Mouse (Mus musculus) lung, embryonic 15.5 days (tissue): ENCODE results near the gene Abcf2. TPM values are rescaled to one million over a fixed set of nuclear protein-coding genes. Genes with fewer than 3 reads are reported as not detected.

ENCODE experiments used
- ATAC-seq: fragments of 200-750 bp; cut with Nextera tagmentation; 2 replicates; pipeline ENCODE4 v1.8.0; 2017; ENCODE audit warnings: moderate number of reproducible peaks, borderline replicate concordance; ENCODE audit not compliant: low FRiP score, low TSS enrichment; ENCODE audit errors: extremely low read depth
- H3K27ac ChIP-seq: fragments of 300-500 bp; sonication (generic); 2 replicates; pipeline ENCODE4 v1.5.1; 2015; ENCODE audit warnings: moderate library complexity, mild to moderate bottlenecking, inconsistent platforms
- H3K27me3 ChIP-seq: fragments of 300-500 bp; sonication (generic); 2 replicates; pipeline ENCODE4 v1.6.1; 2015; ENCODE audit warnings: inconsistent platforms
- H3K36me3 ChIP-seq: fragments of 300-500 bp; sonication (generic); 2 replicates; pipeline ENCODE4 v1.6.1; 2015; ENCODE audit warnings: inconsistent platforms
- H3K4me1 ChIP-seq: fragments of 300-500 bp; sonication (generic); 2 replicates; pipeline ENCODE4 v1.6.1; 2015; ENCODE audit warnings: inconsistent platforms
- H3K4me2 ChIP-seq: fragments of 300-500 bp; sonication (generic); 2 replicates; pipeline ENCODE4 v1.6.1; 2015; ENCODE audit warnings: inconsistent platforms, mild to moderate bottlenecking, moderate library complexity
- H3K4me3 ChIP-seq: fragments of 300-500 bp; sonication (generic); 2 replicates; pipeline ENCODE4 v1.5.1; 2015; ENCODE audit warnings: mild to moderate bottlenecking, inconsistent platforms
- H3K9ac ChIP-seq: fragments of 300-500 bp; sonication (generic); 2 replicates; pipeline ENCODE4 v1.6.1; 2015; ENCODE audit warnings: inconsistent platforms
- H3K9me3 ChIP-seq: fragments of 300-500 bp; sonication (generic); 2 replicates; pipeline ENCODE4 v1.6.1; 2016; ENCODE audit warnings: inconsistent platforms
- WGBS: fragments of 180-500 bp; shearing (Covaris S2); methylation state at CpG from one replicate; pipeline ENCODE4 v1.1.7; 2015; 5-methylcytosine and 5-hydroxymethylcytosine counted together
- polyA plus RNA-seq: library from polyadenylated mRNA; unstranded; fragments of >200 nt; fragmentation: Nextera tagmentation; extraction: Ambion mirVana; gene quantifications from 2 replicates; pipeline ENCODE4 v1.2.1, GENCODE M21; 2015

Abcf2 gene
- polyA plus RNA-seq, 1 experiment from 2014 or later: 110 TPM

- H3K4me2 ChIP-seq: peak overlapping the region; percentile 87
- no peaks in the 10 kb centered on the region for H3K9me3 ChIP-seq
- peak overlapping the region; percentile 98 for H3K27ac ChIP-seq
- H3K4me1 ChIP-seq: peaks cover 73% of the 10 kb centered on the region
- H3K36me3 ChIP-seq: no peaks in the 10 kb centered on the region
- no peak for ATAC-seq
- peaks cover 11% of the 10 kb centered on the region; the same call in 1 of the 2 replicates for H3K27me3 ChIP-seq
- H3K9ac ChIP-seq: peak overlapping the region; percentile 88
- 1% methylated on average over 33 of the region's 33 CpGs for WGBS
- peak overlapping the region; percentile 76 for H3K4me3 ChIP-seq
Measured at GRCm38 (mm10) chr5:24601071-24601835, 24.0 kb upstream of the Abcf2 start.

GRCm38 (mm10) chr5:24600236-24600635 lies 23.0 kb upstream of the Abcf2 start:
- peaks cover 63% of the 10 kb centered on the region for H3K4me1 ChIP-seq
- peak overlapping the region; percentile 76; the same call in 1 of the 2 replicates for H3K4me3 ChIP-seq
- no peak overlapping the region for H3K9ac ChIP-seq
- 71% methylated on average over 2 of the region's 2 CpGs for WGBS
- 0 out of 2 replicates have a peak, but pooled peaks cover 7% of the 10 kb centered on the region for H3K36me3 ChIP-seq
- peaks cover 11% of the 10 kb centered on the region; the same call in 1 of the 2 replicates for H3K27me3 ChIP-seq
- no peak overlapping the region for H3K27ac ChIP-seq
- ATAC-seq: no peak
- H3K9me3 ChIP-seq: no peaks in the 10 kb centered on the region
- peak overlapping the region; percentile 87 for H3K4me2 ChIP-seq

GRCm38 (mm10) chr5:24599137-24599536 lies 21.9 kb upstream of the Abcf2 start:
- 17% methylated on average over 8 of the region's 8 CpGs for WGBS
- H3K36me3 ChIP-seq: peaks cover 16% of the 10 kb centered on the region; the same call in 1 of the 2 replicates
- H3K4me1 ChIP-seq: peaks cover 58% of the 10 kb centered on the region
- no peaks in the 10 kb centered on the region for H3K9me3 ChIP-seq
- H3K4me2 ChIP-seq: peak overlapping the region; percentile 96
- peaks cover 11% of the 10 kb centered on the region; the same call in 1 of the 2 replicates for H3K27me3 ChIP-seq
- H3K27ac ChIP-seq: no peak overlapping the region
- no peak overlapping the region for H3K9ac ChIP-seq
- H3K4me3 ChIP-seq: peak overlapping the region; percentile 50
- no peak for ATAC-seq

- Histone ChIP-seq H3K4me2 (peak overlapping the region; percentile 96), H3K9me3 (no peaks in the 10 kb centered on the region), H3K4me1 (peaks cover 53% of the 10 kb centered on the region), H3K36me3 (peaks cover 21% of the 10 kb centered on the region), H3K27me3 (peaks cover 11% of the 10 kb centered on the region; the same call in 1 of the 2 replicates), H3K9ac (peak overlapping the region; percentile 49), H3K4me3 (peak overlapping the region; percentile 50), H3K27ac (peak overlapping the region; percentile 29; the same call in 1 of the 2 replicates)
- ATAC-seq: no peak
- 2% methylated on average over 40 of the region's 41 CpGs for WGBS
Measured at GRCm38 (mm10) chr5:24598570-24599006, 21.3 kb upstream of the Abcf2 start.

- Histone ChIP-seq H3K4me1 (peaks cover 47% of the 10 kb centered on the region), H3K27ac (peak overlapping the region; percentile 29; the same call in 1 of the 2 replicates), H3K36me3 (peaks cover 26% of the 10 kb centered on the region), H3K27me3 (peaks cover 11% of the 10 kb centered on the region; the same call in 1 of the 2 replicates), H3K4me3 (peak overlapping the region; percentile 50), H3K9me3 (no peaks in the 10 kb centered on the region), H3K4me2 (peak overlapping the region; percentile 96), H3K9ac (peak overlapping the region; percentile 49)
- WGBS: 28% methylated on average over 15 of the region's 15 CpGs
- no peak for ATAC-seq
Measured at GRCm38 (mm10) chr5:24597901-24598569, 20.8 kb upstream of the Abcf2 start.

- Histone ChIP-seq H3K4me1 (peaks cover 41% of the 10 kb centered on the region), H3K9me3 (no peaks in the 10 kb centered on the region), H3K27me3 (peaks cover 11% of the 10 kb centered on the region; the same call in 1 of the 2 replicates), H3K4me3 (no peak overlapping the region), H3K4me2 (no peak overlapping the region), H3K9ac (no peak overlapping the region), H3K36me3 (peaks cover 34% of the 10 kb centered on the region), H3K27ac (no peak overlapping the region)
- 67% methylated on average over 2 of the region's 2 CpGs for WGBS
- peak; percentile 23; the same call in 1 of the 2 replicates for ATAC-seq
Measured at GRCm38 (mm10) chr5:24597221-24597728, 20.0 kb upstream of the Abcf2 start.

- H3K36me3 ChIP-seq: peaks cover 40% of the 10 kb centered on the region
- peaks cover 47% of the 10 kb centered on the region for H3K4me1 ChIP-seq
- no peak overlapping the region; the same call in 1 of the 2 replicates for H3K4me2 ChIP-seq
- no peak overlapping the region for H3K4me3 ChIP-seq
- ATAC-seq: no peak
- H3K27ac ChIP-seq: no peak overlapping the region
- no peak overlapping the region for H3K9ac ChIP-seq
- peaks cover 11% of the 10 kb centered on the region; the same call in 1 of the 2 replicates for H3K27me3 ChIP-seq
- H3K9me3 ChIP-seq: no peaks in the 10 kb centered on the region
- 35% methylated on average over 11 of the region's 11 CpGs for WGBS
Measured at GRCm38 (mm10) chr5:24596519-24597171, 19.4 kb upstream of the Abcf2 start.

GRCm38 (mm10) chr5:24595786-24596380 lies 18.6 kb upstream of the Abcf2 start:
- H3K9me3 ChIP-seq: no peaks in the 10 kb centered on the region
- no peak for ATAC-seq
- H3K36me3 ChIP-seq: peaks cover 48% of the 10 kb centered on the region
- 70% methylated on average over 14 of the region's 14 CpGs for WGBS
- H3K4me3 ChIP-seq: no peak overlapping the region
- no peak overlapping the region for H3K4me2 ChIP-seq
- H3K4me1 ChIP-seq: peaks cover 48% of the 10 kb centered on the region
- no peak overlapping the region for H3K27ac ChIP-seq
- peaks cover 11% of the 10 kb centered on the region; the same call in 1 of the 2 replicates for H3K27me3 ChIP-seq
- no peak overlapping the region for H3K9ac ChIP-seq

- ATAC-seq: no peak
- peaks cover 7% of the 10 kb centered on the region; the same call in 1 of the 2 replicates for H3K27me3 ChIP-seq
Measured at GRCm38 (mm10) chr5:24595261-24595660, 18.0 kb upstream of the Abcf2 start.

GRCm38 (mm10) chr5:24594346-24594745 lies 17.1 kb upstream of the Abcf2 start:
- no peak overlapping the region for H3K9ac ChIP-seq
- H3K36me3 ChIP-seq: peaks cover 57% of the 10 kb centered on the region
- no peak overlapping the region for H3K4me3 ChIP-seq
- 85% methylated on average over 5 of the region's 5 CpGs for WGBS
- no peak for ATAC-seq
- peaks cover 7% of the 10 kb centered on the region; the same call in 1 of the 2 replicates for H3K27me3 ChIP-seq
- H3K27ac ChIP-seq: no peak overlapping the region
- no peaks in the 10 kb centered on the region for H3K9me3 ChIP-seq
- peaks cover 40% of the 10 kb centered on the region for H3K4me1 ChIP-seq
- no peak overlapping the region for H3K4me2 ChIP-seq

More at GRCm38 (mm10) chr5:24595261-24595660, 18.0 kb upstream of the Abcf2 start:
- Histone ChIP-seq H3K4me1 (peaks cover 42% of the 10 kb centered on the region), H3K9ac (no peak overlapping the region), H3K4me3 (no peak overlapping the region), H3K27ac (no peak overlapping the region), H3K4me2 (no peak overlapping the region), H3K9me3 (no peaks in the 10 kb centered on the region), H3K36me3 (peaks cover 50% of the 10 kb centered on the region)
- 88% methylated on average over 5 of the region's 5 CpGs for WGBS

- Histone ChIP-seq H3K9me3 (no peaks in the 10 kb centered on the region), H3K9ac (no peak overlapping the region), H3K4me1 (peaks cover 36% of the 10 kb centered on the region), H3K27me3 (peaks cover 7% of the 10 kb centered on the region; the same call in 1 of the 2 replicates), H3K27ac (no peak overlapping the region), H3K4me2 (no peak overlapping the region), H3K4me3 (no peak overlapping the region), H3K36me3 (peaks cover 60% of the 10 kb centered on the region)
- 71% methylated on average over 10 of the region's 10 CpGs for WGBS
- ATAC-seq: no peak
Measured at GRCm38 (mm10) chr5:24593928-24594327, 16.7 kb upstream of the Abcf2 start.
